Mouse (Mus musculus): ENCODE data around the gene Wdr53.

DNA sequence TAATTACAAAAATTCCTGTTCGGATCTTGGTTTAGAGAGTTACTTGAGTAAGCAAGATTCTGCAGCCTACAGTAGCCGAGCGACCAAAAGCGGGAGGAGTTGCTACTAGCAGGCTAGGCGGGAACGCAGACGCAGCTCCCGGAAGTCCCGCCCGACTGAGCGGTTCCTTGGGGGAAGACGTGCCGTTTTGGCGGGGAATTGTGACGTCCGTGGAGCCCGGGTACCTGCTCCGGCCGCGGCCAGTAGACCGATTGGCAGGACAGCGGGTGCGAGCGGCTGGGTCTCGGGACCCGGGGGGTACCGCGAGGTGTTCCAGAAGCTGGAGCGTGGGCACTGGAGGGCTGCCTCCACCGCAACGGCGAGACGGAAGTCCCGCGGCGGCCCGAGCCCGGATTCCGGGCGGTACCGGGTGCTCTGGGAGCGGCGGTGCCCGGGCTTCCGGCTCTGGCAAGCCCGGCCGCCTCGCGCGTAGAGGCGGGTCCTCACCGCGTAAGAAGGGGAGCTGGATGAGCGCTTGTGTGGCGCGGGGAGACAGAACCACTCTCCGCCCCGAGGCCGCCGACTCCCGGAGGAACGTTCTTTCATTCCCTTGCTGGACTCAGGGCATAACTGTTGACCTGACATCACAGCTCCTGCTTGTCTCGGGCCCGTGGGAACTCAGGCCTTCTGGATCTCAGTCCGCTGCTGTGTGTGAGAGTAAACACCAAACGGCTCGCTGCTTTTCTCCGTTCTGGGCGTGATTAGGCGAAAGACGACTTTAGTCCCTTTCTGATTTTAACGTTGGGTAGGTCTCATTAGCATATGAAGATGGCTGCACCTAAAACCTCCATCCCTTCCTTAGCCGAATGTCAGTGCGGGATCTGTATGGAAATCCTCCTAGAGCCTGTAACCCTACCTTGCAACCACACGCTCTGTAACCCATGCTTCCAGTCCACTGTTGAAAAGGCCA lies 30.6 kb downstream of the Wdr53 start, which contains the start of gene Rnf168:
- TF ChIP-seq POLR2A (IDR thresholded peaks at IDR 0.05; ENCODE audit: insufficient read depth, low read length) (peak; percentile 58), EP300 (IDR thresholded peaks at IDR 0.05; ENCODE audit: insufficient read depth, low read depth, low read length) (0 out of 2 replicates have a peak, but pooled peaks have one; percentile 11), CTCF (IDR thresholded peaks at IDR 0.05; ENCODE audit: low read depth, low read length) (no peak)

Data from ES-Bruce4 (cell line).